Mouse (Mus musculus) heart, postnatal 0 days (tissue): ENCODE data around the gene Fam20a. TPM values are rescaled to one million over a fixed set of nuclear protein-coding genes. Genes with fewer than 3 reads are reported as not detected.

ENCODE experiments used
- ATAC-seq: fragments of 200-750 bp; cut with Nextera tagmentation; 2 replicates; pipeline ENCODE4 v1.8.0; 2017; ENCODE audit warnings: low read depth, moderate number of reproducible peaks, moderate library complexity; ENCODE audit not compliant: insufficient read depth
- DNase-seq: peaks from one replicate; pipeline ENCODE4 v3.0.0-alpha.2; 2016; ENCODE audit warnings: low spot score
- H3K27ac ChIP-seq: fragments of 300-500 bp; sonication (generic); 2 replicates; pipeline ENCODE4 v1.5.1; 2014; ENCODE audit warnings: low read depth, mild to moderate bottlenecking
- H3K27me3 ChIP-seq: fragments of 300-500 bp; sonication (generic); 2 replicates; pipeline ENCODE4 v1.6.1; 2014; ENCODE audit warnings: low read length, mixed read lengths; ENCODE audit not compliant: control insufficient read depth, insufficient read depth
- H3K36me3 ChIP-seq: fragments of 300-500 bp; sonication (generic); replicated peaks from 2 replicates; pipeline ENCODE4 v1.6.1; 2014; ENCODE audit warnings: low read length, mixed read lengths; ENCODE audit not compliant: control insufficient read depth, insufficient read depth
- H3K4me1 ChIP-seq: fragments of 300-500 bp; sonication (generic); 2 replicates; pipeline ENCODE4 v1.6.1; 2014; ENCODE audit warnings: antibody characterized with exemption; ENCODE audit not compliant: control insufficient read depth, insufficient read depth
- H3K4me2 ChIP-seq: fragments of 300-500 bp; sonication (generic); 2 replicates; pipeline ENCODE4 v1.6.1; 2014; ENCODE audit warnings: low read depth, mild to moderate bottlenecking, low read length, moderate library complexity
- H3K4me3 ChIP-seq: fragments of 300-500 bp; sonication (generic); 2 replicates; pipeline ENCODE4 v1.5.1; 2014; ENCODE audit warnings: low read depth, low read length
- H3K9ac ChIP-seq: fragments of 300-500 bp; sonication (generic); replicated peaks from 2 replicates; pipeline ENCODE4 v1.6.1; 2014; ENCODE audit warnings: low read depth, low read length, mixed read lengths
- H3K9me3 ChIP-seq: fragments of 300-500 bp; sonication (generic); replicated peaks from 2 replicates; pipeline ENCODE4 v1.6.1; 2016; ENCODE audit warnings: low read length; ENCODE audit not compliant: control insufficient read depth
- CTCF ChIP-seq: IDR thresholded peaks from 2 replicates; pipeline ENCODE4 v1.5.1; 2016; ENCODE audit warnings: antibody characterized with exemption, control low read depth, low read depth
- EP300 ChIP-seq: IDR thresholded peaks from 2 replicates; pipeline ENCODE4 v1.6.1; 2016; ENCODE audit warnings: antibody characterized with exemption, low read depth
- WGBS: fragments of 180-500 bp; shearing (Covaris S2); extraction: QIAGEN DNeasy Blood & Tissue Kit; methylation state at CpG from one replicate; pipeline ENCODE4 v1.1.7; 2014; 5-methylcytosine and 5-hydroxymethylcytosine counted together
- polyA plus RNA-seq: library from polyadenylated mRNA; unstranded; fragments of >200 nt; fragmentation: Nextera tagmentation; extraction: Ambion mirVana; gene quantifications from 2 replicates; pipeline ENCODE4 v1.2.1, GENCODE M21; 2015
- total RNA-seq: library from RNA; depleted of rRNA; stranded (reverse); fragments of >200 nt; gene quantifications from 2 replicates; pipeline ENCODE4 v1.2.3, GENCODE M21; 2014; ENCODE audit warnings: low replicate concordance

The Fam20a gene
- total and polyA plus RNA-seq, 2 experiments from 2014 or later = 3.0 to 6.8 TPM

- peaks cover under 1% of the 10 kb centered on the region; the same call in 1 of the 2 replicates for H3K36me3 ChIP-seq
- ATAC-seq = no peak
- H3K9ac ChIP-seq = no peak overlapping the region
- H3K27me3 ChIP-seq = no peaks in the 10 kb centered on the region
- no peaks in the 10 kb centered on the region for H3K9me3 ChIP-seq
- no peak overlapping the region for H3K4me3 ChIP-seq
- peak overlapping the region; percentile 99 for H3K27ac ChIP-seq
- TF ChIP-seq CTCF (no peak), EP300 (no peak)
- 26% methylated on average over 7 of the region's 7 CpGs for WGBS
- peak overlapping the region; percentile 66; the same call in 1 of the 2 replicates for H3K4me2 ChIP-seq
- no peak for DNase-seq
- peaks cover 15% of the 10 kb centered on the region for H3K4me1 ChIP-seq
Observed at GRCm38 (mm10) chr11:109648510-109648909, 73.6 kb downstream of the Fam20a start.

- ATAC-seq = peak; percentile 90
Observed at GRCm38 (mm10) chr11:109641498-109642222, 80.4 kb downstream of the Fam20a start.

GRCm38 (mm10) chr11:109635871-109636395 is 86.1 kb downstream of the Fam20a start:
- Histone ChIP-seq H3K9me3 (no peaks in the 10 kb centered on the region), H3K27ac (no peak overlapping the region), H3K4me3 (no peak overlapping the region), H3K4me1 (no peaks in the 10 kb centered on the region; the same call in 1 of the 2 replicates), H3K9ac (no peak overlapping the region), H3K36me3 (no peaks in the 10 kb centered on the region), H3K27me3 (no peaks in the 10 kb centered on the region), H3K4me2 (no peak overlapping the region)
- DNase-seq (no peak), ATAC-seq (no peak)
- WGBS = 58% methylated on average over 6 of the region's 6 CpGs
- TF ChIP-seq CTCF (no peak), EP300 (no peak)

More at GRCm38 (mm10) chr11:109641498-109642222, 80.4 kb downstream of the Fam20a start:
- Histone ChIP-seq H3K36me3 (no peaks in the 10 kb centered on the region), H3K9me3 (no peaks in the 10 kb centered on the region), H3K27me3 (no peaks in the 10 kb centered on the region), H3K4me3 (no peak overlapping the region), H3K4me2 (no peak overlapping the region), H3K9ac (no peak overlapping the region), H3K4me1 (peaks cover 15% of the 10 kb centered on the region), H3K27ac (peak overlapping the region; percentile 92)
- peak; percentile 80 for DNase-seq
- no peak for TF ChIP-seq EP300
- TF ChIP-seq CTCF = no peak
- 26% methylated on average over 5 of the region's 5 CpGs for whole genome bisulfite sequencing

- no peak overlapping the region for H3K27ac ChIP-seq
- no peaks in the 10 kb centered on the region for H3K27me3 ChIP-seq
- WGBS = 71% methylated on average over 9 of the region's 9 CpGs
- no peak overlapping the region for H3K4me3 ChIP-seq
- no peak overlapping the region for H3K9ac ChIP-seq
- H3K36me3 ChIP-seq = no peaks in the 10 kb centered on the region
- DNase-seq (no peak), ATAC-seq (no peak)
- no peak for TF ChIP-seq CTCF
- no peak for TF ChIP-seq EP300
- no peaks in the 10 kb centered on the region for H3K9me3 ChIP-seq
- no peak overlapping the region for H3K4me2 ChIP-seq
- H3K4me1 ChIP-seq = no peaks in the 10 kb centered on the region
Observed at GRCm38 (mm10) chr11:109634928-109635327, 87.2 kb downstream of the Fam20a start.

GRCm38 (mm10) chr11:109629021-109629521 is 93.0 kb downstream of the Fam20a start:
- H3K9me3 ChIP-seq = no peaks in the 10 kb centered on the region
- 9% methylated on average over 10 of the region's 10 CpGs for WGBS
- H3K4me2 ChIP-seq = peak overlapping the region; percentile 32; the same call in 1 of the 2 replicates
- H3K9ac ChIP-seq = no peak overlapping the region; the same call in 1 of the 2 replicates
- no peaks in the 10 kb centered on the region for H3K27me3 ChIP-seq
- peak overlapping the region; percentile 87 for H3K27ac ChIP-seq
- peaks cover 6% of the 10 kb centered on the region; the same call in 1 of the 2 replicates for H3K4me1 ChIP-seq
- DNase-seq (peak; percentile 68), ATAC-seq (peak; percentile 92)
- TF ChIP-seq EP300 (peak; percentile 92), CTCF (no peak)
- no peak overlapping the region for H3K4me3 ChIP-seq
- no peaks in the 10 kb centered on the region for H3K36me3 ChIP-seq
